Mouse (Mus musculus) ES-E14 (cell line): ENCODE data around the gene Klk13. TPM values are rescaled to one million over a fixed set of nuclear protein-coding genes. Genes with fewer than 3 reads are reported as not detected.

Experiments
- DNase-seq: peaks from one replicate; pipeline ENCODE4 v3.0.0-alpha.2; 2013; ENCODE audit warnings: low read depth, low spot score
- H3K27ac ChIP-seq: 2 replicates; pipeline ENCODE4 v1.5.1; 2012; ENCODE audit warnings: low read depth, mild to moderate bottlenecking, low read length, moderate library complexity, mixed read lengths; ENCODE audit not compliant: poor library complexity, insufficient read depth, severe bottlenecking
- H3K36me3 ChIP-seq: 2 replicates; pipeline ENCODE4 v1.6.1; 2012; ENCODE audit warnings: mild to moderate bottlenecking, low read length, moderate library complexity, mixed read lengths; ENCODE audit not compliant: control insufficient read depth, poor library complexity, insufficient read depth, severe bottlenecking
- H3K4me1 ChIP-seq, 2 experiments: fragments of 150-350 bp in 1 of 2; sonication (generic) in 1 of 2; 2 replicates each; pipeline ENCODE4 v1.6.1; 2012; ENCODE audit warnings: low read length in 2 of 2, mild to moderate bottlenecking in 1 of 2, mixed read lengths in 1 of 2; ENCODE audit not compliant: control insufficient read depth in 2 of 2, insufficient read depth in 2 of 2, poor library complexity in 1 of 2
- H3K4me3 ChIP-seq, 2 experiments: fragments of 150-350 bp in 1 of 2; sonication (generic) in 1 of 2; 2 replicates each; pipeline ENCODE4 v1.5.1; 2012; ENCODE audit warnings: low read length in 2 of 2, low read depth in 1 of 2, mild to moderate bottlenecking in 1 of 2, mixed read lengths in 1 of 2; ENCODE audit not compliant: insufficient read depth in 1 of 2, poor library complexity in 1 of 2, severe bottlenecking in 1 of 2
- H3K9ac ChIP-seq: 2 replicates; pipeline ENCODE4 v1.6.1; 2012; ENCODE audit warnings: low read depth, mild to moderate bottlenecking, low read length, mixed read lengths; ENCODE audit not compliant: poor library complexity, insufficient read depth, severe bottlenecking
- H3K9me3 ChIP-seq: fragments of 150-350 bp; sonication (generic); 2 replicates; pipeline ENCODE4 v1.6.1; 2012; ENCODE audit warnings: low read depth, mild to moderate bottlenecking, low read length; ENCODE audit not compliant: control insufficient read depth, insufficient read depth
- CHD2 ChIP-seq: IDR thresholded peaks from 2 replicates; pipeline ENCODE4 v1.6.1; 2014; ENCODE audit warnings: mild to moderate bottlenecking, low read depth, low read length, inconsistent platforms
- HCFC1 ChIP-seq: IDR thresholded peaks from 2 replicates; pipeline ENCODE4 v1.6.1; 2012; ENCODE audit warnings: low read length, inconsistent platforms, borderline replicate concordance; ENCODE audit not compliant: insufficient read depth
- MAFK ChIP-seq: IDR thresholded peaks from 2 replicates; pipeline ENCODE4 v1.6.1; 2014; ENCODE audit warnings: mild to moderate bottlenecking, low read depth, low read length, inconsistent platforms; ENCODE audit not compliant: insufficient read depth
- ZC3H11A ChIP-seq: IDR thresholded peaks from 2 replicates; pipeline ENCODE4 v1.6.1; 2012; ENCODE audit warnings: low read depth, mild to moderate bottlenecking, inconsistent platforms, low read length, borderline replicate concordance
- ZNF384 ChIP-seq: IDR thresholded peaks from 2 replicates; pipeline ENCODE4 v1.6.1; 2012; ENCODE audit warnings: low read depth, low read length, inconsistent platforms
- in situ Hi-C, 2 experiments: fragments of 600-800 bp; cut with MboI; formaldehyde crosslinking; loops; one replicate each; pipeline ENCODE4 v1.15.1; 2025; ENCODE audit warnings: low sequenced_read_pairs in 2 of 2, inconsistent platforms in 1 of 2; ENCODE audit not compliant: unreplicated experiment in 2 of 2
- total RNA-seq: library from RNA; depleted of rRNA; stranded (reverse); fragments of 300-350 nt; gene quantifications from 2 replicates; pipeline ENCODE4 v1.2.3, GENCODE M21; 2012; rRNA removed

Gene Klk13
- total RNA-seq, 1 experiment, result 0.36 TPM

- in situ Hi-C loops, result no loop called here
- no peaks in the 10 kb centered on the region for H3K36me3 ChIP-seq
- peaks cover 0 to 20% of the 10 kb centered on the region in 2 experiments; a peak in 3 of 4 replicates for H3K4me1 ChIP-seq
- peak within 1 kb of the TSS; percentile 55; the same call in 1 of the 2 replicates for H3K9ac ChIP-seq
- TF ChIP-seq CHD2 (no peak), MAFK (no peak)
- no peak within 1 kb of the TSS for H3K27ac ChIP-seq
- H3K9me3 ChIP-seq, result no peaks in the 10 kb centered on the region
- H3K4me3 ChIP-seq, result no peak within 1 kb of the TSS
- DNase-seq, result no peak
These were observed 62.0 kb downstream of the Klk13 start, which contains the start of gene Klk11 for GRCm38 (mm10) chr7:43774364-43774763. Gene Klk11 (plus strand): TSS chr7:43774604.

GRCm38 (mm10) chr7:43774802-43775201, 62.4 kb downstream of the Klk13 start:
- Histone ChIP-seq H3K9me3 (no peaks in the 10 kb centered on the region), H3K4me1 (peaks cover 0 to 20% of the 10 kb centered on the region in 2 experiments; a peak in 3 of 4 replicates), H3K4me3 (no peak overlapping the region), H3K36me3 (no peaks in the 10 kb centered on the region), H3K27ac (no peak overlapping the region), H3K9ac (peak overlapping the region; percentile 55; the same call in 1 of the 2 replicates)
- DNase-seq, result no peak
- in situ Hi-C loops, result no loop called here
- TF ChIP-seq MAFK, result no peak
- no peak for TF ChIP-seq ZNF384
- no peak for TF ChIP-seq HCFC1
- TF ChIP-seq ZC3H11A, result no peak
- no peak for TF ChIP-seq CHD2

DNA sequence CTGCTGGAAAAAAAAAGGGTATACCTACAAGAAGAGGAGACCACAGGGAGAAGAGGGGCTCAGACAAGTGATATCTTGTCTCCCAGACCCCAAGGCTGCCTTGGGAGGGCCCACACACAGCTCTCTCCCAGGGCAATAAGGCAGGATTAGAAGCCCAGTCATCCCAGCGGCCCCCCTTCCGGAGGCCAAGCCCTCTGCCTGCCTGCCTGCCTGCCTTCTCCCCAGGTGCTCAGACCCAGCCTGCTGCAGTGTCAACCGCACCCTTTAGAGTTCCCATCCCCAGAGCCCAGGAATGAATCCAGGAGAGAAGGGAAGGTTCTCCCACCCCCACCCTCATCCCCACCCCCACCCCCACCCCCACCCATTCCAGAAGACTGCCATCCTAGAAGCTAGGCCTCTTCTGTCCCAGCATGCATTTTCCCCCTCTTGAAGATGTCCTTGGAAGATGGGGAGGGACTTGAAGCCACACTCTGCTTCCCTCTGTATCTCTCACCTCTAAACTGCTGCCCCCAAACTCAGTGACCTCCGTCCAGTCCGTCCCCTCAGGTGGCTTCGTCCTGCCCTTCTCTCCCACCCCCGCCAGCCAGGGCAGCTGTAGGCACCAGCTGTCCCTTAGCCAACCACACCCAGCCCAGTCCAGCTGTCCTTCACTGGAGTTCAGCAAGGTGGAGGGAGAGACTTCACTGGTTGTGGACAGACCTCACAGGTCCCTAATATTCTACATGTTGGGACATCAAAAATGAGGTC, 63.1 kb downstream of the Klk13 start:
- TF ChIP-seq CHD2, result no peak
- no peak for TF ChIP-seq HCFC1
- TF ChIP-seq ZC3H11A, result no peak
- no peak for TF ChIP-seq ZNF384
- no peak for TF ChIP-seq MAFK
- DNase-seq, result no peak
- no peak overlapping the region for H3K27ac ChIP-seq
- H3K4me1 ChIP-seq, result peaks cover 0 to 24% of the 10 kb centered on the region in 2 experiments; a peak in 3 of 4 replicates
- no peaks in the 10 kb centered on the region for H3K9me3 ChIP-seq
- no peak overlapping the region for H3K4me3 ChIP-seq
- H3K36me3 ChIP-seq, result no peaks in the 10 kb centered on the region
- H3K9ac ChIP-seq, result peak overlapping the region; percentile 55; the same call in 1 of the 2 replicates
- in situ Hi-C loops, result no loop called here

DNA sequence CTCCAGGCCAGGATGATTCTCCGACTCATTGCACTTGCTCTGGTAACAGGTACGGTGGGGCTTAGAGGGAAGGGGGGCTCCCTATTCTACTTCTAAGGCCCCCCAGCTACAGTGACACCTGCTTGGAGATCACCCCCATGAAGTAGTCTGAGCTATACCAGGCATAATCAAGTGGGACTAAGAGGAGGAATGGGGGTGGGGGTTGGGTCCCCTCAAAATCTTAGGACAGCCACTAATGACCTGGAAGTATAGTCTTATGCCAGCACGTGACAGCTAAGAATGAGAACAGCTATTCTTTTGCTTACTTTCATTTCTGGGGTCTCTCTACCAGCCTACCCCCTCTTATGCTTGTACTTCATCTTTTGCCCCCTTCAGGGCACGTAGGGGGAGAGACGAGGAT, 64.1 kb downstream of the Klk13 start:
- no peaks in the 10 kb centered on the region for H3K36me3 ChIP-seq
- no peak for DNase-seq
- in situ Hi-C loops, result no loop called here
- no peak overlapping the region for H3K4me3 ChIP-seq
- H3K9me3 ChIP-seq, result no peaks in the 10 kb centered on the region
- no peak overlapping the region for H3K27ac ChIP-seq
- TF ChIP-seq CHD2 (no peak), ZC3H11A (no peak), HCFC1 (no peak), ZNF384 (no peak), MAFK (no peak)
- peaks cover 0 to 33% of the 10 kb centered on the region in 2 experiments; a peak in 3 of 4 replicates for H3K4me1 ChIP-seq
- H3K9ac ChIP-seq, result no peak overlapping the region

Other genes with a start within 250 kb of the Klk13 start
- gene Vsig10l, start 249.4 kb upstream of the Klk13 start, total RNA-seq, result 2.9 and 3.6 TPM in 2 replicates
- gene Iglon5, start 222.5 kb upstream of the Klk13 start, total RNA-seq, result 0.95 and 1.7 TPM in 2 replicates
- gene 4931406B18Rik, start 206.6 kb upstream of the Klk13 start, total RNA-seq, result not detected in 2 replicates
- 0.04 and 0.16 TPM in 2 replicates for gene Cd33, start 168.1 kb upstream of the Klk13 start, total RNA-seq
- 1.9 and 2.1 TPM in 2 replicates for gene Zfp658, start 150.3 kb upstream of the Klk13 start, total RNA-seq
- 9.2 and 9.9 TPM in 2 replicates for gene Zfp719, start 133.0 kb upstream of the Klk13 start, total RNA-seq
- gene Zfp819, start 105.4 kb upstream of the Klk13 start, total RNA-seq, result 13.0 and 17.7 TPM in 2 replicates
- gene Ceacam18, start 77.9 kb upstream of the Klk13 start, total RNA-seq, result 0.11 TPM in 1 of 2 replicates, not detected in the other
- not detected in 2 replicates for gene Siglece, start 52.4 kb upstream of the Klk13 start, total RNA-seq
- gene Ctu1, start 40.6 kb upstream of the Klk13 start, total RNA-seq, result 9.6 and 10.0 TPM in 2 replicates
- gene Klk14, start 22.1 kb upstream of the Klk13 start, total RNA-seq, result 0.18 TPM in 1 of 2 replicates, not detected in the other
- gene Klk12, start 56.3 kb downstream of the Klk13 start, total RNA-seq, result not detected in 2 replicates
- 1.7 and 2.4 TPM in 2 replicates for gene Klk11, start 62.0 kb downstream of the Klk13 start, total RNA-seq
- gene Klk10, start 68.5 kb downstream of the Klk13 start, total RNA-seq, result 4.4 TPM in 2 replicates
- 0.13 TPM in 1 of 2 replicates, not detected in the other for gene Klk9, start 79.3 kb downstream of the Klk13 start, total RNA-seq
- 24.9 and 63.7 TPM in 2 replicates for gene Klk8, start 85.0 kb downstream of the Klk13 start, total RNA-seq
- gene Klk7, start 98.7 kb downstream of the Klk13 start, total RNA-seq, result 0.16 and 0.49 TPM in 2 replicates
- 0.21 and 0.54 TPM in 2 replicates for gene Klk6, start 111.9 kb downstream of the Klk13 start, total RNA-seq
- not detected in 2 replicates for gene Klk5, start 129.4 kb downstream of the Klk13 start, total RNA-seq
- gene Klk4, start 168.6 kb downstream of the Klk13 start, total RNA-seq, result not detected in 2 replicates
- not detected in 2 replicates for gene Klk15, start 221.2 kb downstream of the Klk13 start, total RNA-seq
- not detected in 2 replicates for gene Klk1b8, start 238.1 kb downstream of the Klk13 start, total RNA-seq